Mouse (Mus musculus): Measurements from ENCODE around the gene Glis1.

The Glis1 gene

GRCm38 (mm10) chr4:107453141-107453984 lies 19.0 kb downstream of the Glis1 start:
- peak; percentile 93 for DNase-seq

GRCm38 (mm10) chr4:107457602-107458001 lies 23.2 kb downstream of the Glis1 start:
- no peak for DNase-seq

- DNase-seq, result no peak
Measured at GRCm38 (mm10) chr4:107458907-107459306, 24.5 kb downstream of the Glis1 start.

- no peak for DNase-seq
Measured at GRCm38 (mm10) chr4:107459461-107459860, 25.1 kb downstream of the Glis1 start.

- DNase-seq, result no peak
Measured at GRCm38 (mm10) chr4:107460468-107460867, 26.1 kb downstream of the Glis1 start.

GRCm38 (mm10) chr4:107467831-107468230 lies 33.4 kb downstream of the Glis1 start:
- DNase-seq, result no peak

DNA sequence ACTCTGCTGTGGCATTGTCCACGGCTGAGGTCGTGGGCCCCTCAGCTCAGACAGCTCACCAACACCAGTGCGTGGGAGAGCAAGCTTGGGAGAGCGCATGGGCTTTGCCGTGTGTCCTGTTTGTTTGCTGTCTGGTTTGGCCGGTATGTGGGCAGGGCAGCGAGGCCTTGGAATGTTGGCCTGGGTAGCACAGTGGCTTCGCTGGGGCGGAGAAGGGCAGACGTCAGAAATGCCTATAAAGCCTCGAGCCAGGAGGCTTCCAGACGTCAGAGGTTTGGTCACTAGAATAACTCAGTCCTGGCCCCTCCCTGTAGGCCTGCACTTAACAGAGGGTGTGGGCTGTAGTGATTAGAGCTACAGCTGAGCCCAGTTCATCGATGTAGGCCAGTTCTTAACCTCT lies 33.9 kb downstream of the Glis1 start:
- peak; percentile 58 for DNase-seq

DNA sequence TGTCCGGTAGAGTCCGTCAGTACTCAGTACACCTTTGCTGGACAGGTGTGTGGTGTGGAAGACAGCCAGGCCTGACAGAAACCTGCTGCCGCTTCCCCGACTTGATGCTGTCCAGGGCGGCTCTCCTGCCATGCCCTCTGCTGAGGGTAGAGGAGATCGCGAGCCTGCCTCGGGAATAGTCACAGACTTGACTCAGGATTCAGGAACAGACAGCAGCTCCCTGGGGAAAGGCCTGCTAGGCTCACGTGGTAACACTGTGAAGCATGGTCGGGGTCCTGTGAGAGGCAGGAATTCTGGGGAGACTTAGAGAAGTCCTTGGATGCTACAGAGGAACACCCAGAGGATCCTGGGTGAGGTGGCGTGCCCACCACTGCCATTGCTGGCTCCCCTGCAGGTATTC lies 34.4 kb downstream of the Glis1 start:
- no peak for DNase-seq

DNA sequence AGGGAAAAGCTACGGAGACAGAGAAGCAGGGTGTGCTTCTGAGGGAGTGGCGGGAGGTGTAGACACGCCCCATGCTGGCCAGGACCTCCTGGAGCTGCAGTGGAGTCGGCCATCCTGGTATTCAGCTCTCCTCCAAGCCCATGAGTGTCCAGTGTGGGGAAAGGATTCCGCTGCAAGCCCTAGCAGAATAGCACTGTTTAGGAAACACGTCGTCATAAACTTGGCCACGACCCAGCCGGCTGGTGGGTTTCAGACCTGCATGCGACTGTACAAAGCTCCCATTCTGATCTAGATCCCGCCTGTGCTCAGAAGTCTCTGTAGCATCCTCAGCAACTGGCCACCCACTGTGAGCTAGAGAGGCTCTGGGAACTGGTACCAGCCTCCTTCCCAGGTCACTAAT lies 41.9 kb downstream of the Glis1 start:
- peak; percentile 19 for DNase-seq

DNA sequence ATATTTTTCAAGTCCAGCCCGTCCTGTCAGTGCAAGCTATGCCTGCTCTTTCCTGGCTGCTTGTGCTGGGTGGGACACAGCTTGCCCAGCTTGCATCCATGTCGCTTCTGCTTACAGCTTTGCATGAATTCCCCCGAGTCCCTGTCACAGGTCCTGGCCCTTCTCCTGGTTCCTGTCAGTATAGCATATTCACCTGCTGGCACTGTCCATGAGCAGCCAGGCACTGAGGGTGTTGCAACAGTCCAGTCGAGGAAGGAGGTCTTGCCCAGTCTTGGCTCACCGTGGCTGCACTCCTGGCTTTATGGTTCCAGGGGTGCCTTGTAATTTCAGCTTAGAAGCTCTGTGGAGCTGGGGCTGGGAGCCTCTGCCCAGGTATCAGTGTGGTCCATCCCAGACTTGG lies 44.6 kb downstream of the Glis1 start:
- no peak for DNase-seq

- DNase-seq, result no peak
Measured at GRCm38 (mm10) chr4:107482541-107482940, 48.1 kb downstream of the Glis1 start.

- no peak for DNase-seq
Measured at GRCm38 (mm10) chr4:107483556-107484220, 49.3 kb downstream of the Glis1 start.

DNA sequence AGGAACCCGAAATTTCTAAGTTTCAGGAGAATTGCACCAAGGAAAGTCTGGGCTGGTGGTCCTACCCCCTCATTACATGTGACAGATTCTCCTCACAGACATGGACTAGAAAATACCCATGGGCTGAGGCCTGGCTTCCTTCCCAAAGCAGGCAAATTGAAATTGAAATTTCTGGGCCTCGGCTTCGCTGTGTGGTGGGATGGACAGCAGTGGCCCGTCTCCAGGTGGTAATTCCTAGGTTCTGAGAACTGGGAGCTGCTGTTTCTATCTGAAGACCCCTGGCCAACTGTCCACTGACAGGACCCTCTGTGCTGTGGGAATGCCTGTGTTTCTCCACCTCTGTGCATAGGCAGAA lies 49.8 kb downstream of the Glis1 start:
- no peak for DNase-seq

DNA sequence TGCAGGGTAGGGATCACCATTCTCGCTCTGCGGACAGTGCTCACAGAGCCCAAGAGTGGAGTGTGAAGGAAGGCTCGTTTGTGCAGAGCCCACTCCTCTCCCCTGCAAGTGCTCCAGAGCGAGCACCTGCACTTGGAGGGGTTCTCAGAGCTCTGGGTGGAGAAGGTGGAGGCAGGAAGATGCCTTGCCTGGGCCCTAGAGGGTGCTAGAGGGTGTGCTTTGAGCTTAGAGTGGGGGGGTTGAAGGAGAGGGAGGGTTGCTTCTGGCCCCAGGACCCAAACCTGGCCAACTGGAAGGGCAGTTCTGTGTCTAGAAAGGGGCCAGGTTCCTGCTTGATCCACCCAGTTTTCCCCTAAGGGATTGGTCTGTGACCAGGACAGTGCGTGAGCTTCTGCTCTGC lies 51.5 kb downstream of the Glis1 start:
- peak; percentile 19 for DNase-seq

- DNase-seq, result peak; percentile 15
Measured at GRCm38 (mm10) chr4:107489121-107489840, 54.9 kb downstream of the Glis1 start.

DNA sequence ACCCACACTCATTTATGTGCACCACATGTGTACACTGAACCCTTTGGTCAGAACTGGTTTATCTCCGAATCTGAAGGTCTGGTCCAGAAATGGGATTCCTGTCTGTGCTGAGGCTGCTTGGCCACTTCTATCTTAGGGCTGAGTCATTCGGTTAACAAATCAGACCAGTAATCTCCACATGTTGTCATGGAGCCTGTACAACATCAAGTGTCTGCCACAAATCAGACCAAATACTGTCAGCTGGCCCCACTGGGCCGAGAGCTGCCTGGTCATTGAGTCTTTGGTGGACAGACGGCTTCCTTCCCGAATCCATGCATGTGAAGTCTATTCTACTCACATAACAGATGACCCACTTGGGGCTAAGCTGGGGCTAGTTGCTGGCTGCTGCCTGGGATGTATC lies 58.6 kb downstream of the Glis1 start:
- DNase-seq, result no peak

DNA sequence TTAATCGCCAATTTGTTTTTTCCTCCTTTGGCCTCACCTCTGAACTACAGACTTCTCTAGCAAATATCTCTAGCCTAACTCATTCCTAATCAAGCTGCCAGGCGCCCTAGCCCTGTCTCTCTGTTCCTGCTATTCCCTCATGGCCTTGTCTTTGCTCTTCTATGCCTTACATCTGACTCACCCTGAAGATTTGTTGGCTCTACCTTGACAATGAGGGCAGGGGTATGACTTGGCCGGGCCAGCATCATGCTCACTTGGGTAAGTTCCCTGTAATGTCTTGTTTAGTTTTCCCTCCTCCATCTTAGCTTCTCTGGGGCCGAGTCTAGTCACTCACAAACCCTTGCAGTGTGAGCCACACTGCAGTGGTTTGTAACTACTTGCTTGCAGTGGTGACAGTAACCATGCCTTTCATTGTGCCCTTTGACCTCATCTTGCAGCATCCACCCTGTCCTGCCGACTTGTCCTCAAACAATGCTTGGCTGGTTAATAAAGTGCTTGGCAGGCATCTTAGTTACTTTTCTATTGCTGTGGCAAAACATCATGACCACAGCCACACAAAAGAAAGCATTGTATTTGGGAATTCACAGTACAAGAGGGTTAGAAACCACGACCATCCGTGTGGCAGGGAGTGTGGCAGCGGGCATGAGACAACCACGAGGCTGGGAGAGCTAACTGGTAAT lies 61.5 kb downstream of the Glis1 start:
- DNase-seq, result no peak

- no peak for DNase-seq
Measured at GRCm38 (mm10) chr4:107497430-107497935, 63.1 kb downstream of the Glis1 start.

DNA sequence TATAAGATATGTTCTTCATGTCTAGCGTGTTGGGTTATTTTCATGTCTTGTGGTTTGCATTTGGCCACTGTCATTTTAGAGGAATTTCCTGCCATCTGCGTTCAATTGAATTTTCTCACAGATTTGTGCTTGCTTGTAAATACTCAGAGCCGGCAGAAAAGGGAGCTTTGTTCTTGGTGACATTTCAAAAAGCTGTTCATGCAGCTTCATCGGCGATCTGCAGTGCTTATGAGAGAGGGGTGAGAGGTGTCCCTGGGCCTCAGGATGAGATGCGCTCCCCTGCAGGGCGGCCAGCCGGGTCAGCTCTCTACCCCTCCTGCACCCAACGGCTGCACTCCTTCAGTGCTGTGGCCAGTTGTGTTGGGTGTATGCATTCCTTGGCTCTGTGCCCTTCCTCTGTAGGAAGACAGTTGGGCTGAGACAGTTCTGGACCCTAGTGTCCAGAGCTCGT lies 68.2 kb downstream of the Glis1 start:
- DNase-seq, result peak; percentile 20

DNA sequence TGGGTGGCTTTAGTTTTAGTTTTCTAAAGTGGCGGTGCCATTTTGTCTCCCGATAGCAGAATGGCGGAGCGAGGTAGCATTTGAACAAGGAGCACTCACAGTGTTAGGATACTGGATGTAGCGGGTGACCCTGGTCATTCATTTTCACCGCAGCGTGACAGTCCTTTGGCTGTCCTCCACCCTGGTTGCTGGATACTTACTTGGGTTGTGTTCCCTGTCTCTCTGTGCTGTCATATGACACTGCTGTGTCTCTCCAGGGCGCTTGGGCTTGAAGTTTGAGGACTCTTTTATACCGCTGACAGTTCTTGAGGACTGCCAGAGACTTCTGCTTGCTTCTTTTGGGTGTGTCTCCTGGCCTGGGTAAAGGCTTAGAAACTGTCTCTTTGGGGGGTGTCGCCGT lies 80.6 kb downstream of the Glis1 start:
- DNase-seq, result no peak

GRCm38 (mm10) chr4:107515626-107516025 lies 81.2 kb downstream of the Glis1 start:
- DNase-seq, result no peak

GRCm38 (mm10) chr4:107518766-107519165 lies 84.4 kb downstream of the Glis1 start:
- peak; percentile 1 for DNase-seq

DNA sequence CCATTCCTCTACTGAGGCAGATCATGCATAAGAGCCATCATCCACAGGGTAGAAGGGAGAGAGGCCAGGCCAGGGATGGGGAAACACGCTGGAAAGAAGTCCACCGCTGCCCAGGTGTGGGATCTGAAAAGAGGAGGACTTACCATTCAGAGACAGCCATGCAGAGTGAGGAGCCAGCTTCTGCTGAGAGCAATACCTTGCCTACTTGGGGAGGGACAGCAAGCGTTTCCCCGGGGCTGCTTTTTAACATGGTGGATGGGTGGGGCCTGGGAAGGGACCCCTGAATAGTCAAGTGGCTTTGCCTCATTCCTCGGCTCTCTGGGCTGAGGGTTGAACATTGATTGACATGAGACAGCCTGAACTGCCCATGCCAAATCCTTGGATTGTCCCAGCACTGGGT lies 85.7 kb downstream of the Glis1 start:
- DNase-seq, result peak; percentile 0

Data from lung, postnatal 10 days (tissue).